Mouse (Mus musculus) brown adipose tissue, adult 24 weeks (tissue): ENCODE data around the gene Ptov1. TPM values are rescaled to one million over a fixed set of nuclear protein-coding genes. Genes with fewer than 3 reads are reported as not detected.

Experiments
- H3K27ac ChIP-seq: fragments of 200-500 bp; replicated peaks from 2 replicates; pipeline ENCODE4 v1.5.1; 2012; ENCODE audit warnings: low read depth, mild to moderate bottlenecking, low read length
- H3K4me1 ChIP-seq: fragments of 200-500 bp; 2 replicates; pipeline ENCODE4 v1.6.1; 2012; ENCODE audit warnings: low read length, mixed read lengths; ENCODE audit not compliant: control insufficient read depth, insufficient read depth, insufficient read length
- H3K4me3 ChIP-seq: fragments of 200-500 bp; 2 replicates; pipeline ENCODE4 v1.5.1; 2012; ENCODE audit warnings: low read depth, mild to moderate bottlenecking, low read length, moderate library complexity; ENCODE audit not compliant: insufficient read depth
- polyA plus RNA-seq: library from polyadenylated mRNA; stranded (reverse); fragments of >200 nt; gene quantifications from 2 replicates; pipeline ENCODE4 v1.2.4, GENCODE M21; 2012; ENCODE audit not compliant: missing spikeins, insufficient read depth, insufficient read length

The Ptov1 gene
- polyA plus RNA-seq, 1 experiment: 68.5 TPM

- Histone ChIP-seq H3K4me1 (peaks cover 12% of the 10 kb centered on the region), H3K4me3 (peak within 1 kb of the TSS; percentile 90), H3K27ac (peak within 1 kb of the TSS; percentile 69)
Measured at GRCm38 (mm10) chr7:44857042-44857552, 12.5 kb downstream of the Ptov1 start, which contains the start of gene Pnkp. Gene Pnkp (plus strand): TSS chr7:44857139.

GRCm38 (mm10) chr7:44856265-44856916 is 13.2 kb downstream of the Ptov1 start:
- H3K27ac ChIP-seq: 0 out of 2 replicates have a peak overlapping the region, but pooled peaks have one; percentile 2

DNA sequence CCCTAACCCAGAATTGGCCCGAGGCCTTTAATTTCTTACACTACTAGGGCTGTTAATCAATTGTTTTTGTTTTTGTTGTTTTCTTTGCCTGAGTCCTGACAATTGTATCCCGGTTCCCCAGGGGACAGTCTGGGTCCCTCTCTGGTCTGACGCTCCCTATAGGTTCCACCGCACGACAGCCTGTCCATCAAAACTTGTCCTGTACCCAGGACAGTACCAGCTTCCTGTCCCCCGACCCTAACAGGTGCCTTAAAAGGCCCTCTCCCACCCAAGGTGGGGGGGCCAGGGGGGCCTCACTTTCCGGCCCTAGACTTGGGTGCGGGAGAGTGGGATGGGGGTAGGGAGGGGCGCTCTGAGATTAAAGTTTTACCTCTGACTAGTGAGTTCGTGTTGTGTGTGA is 14.6 kb downstream of the Ptov1 start:
- peaks cover 12% of the 10 kb centered on the region for H3K4me1 ChIP-seq
- peak overlapping the region; percentile 75 for H3K4me3 ChIP-seq
- H3K27ac ChIP-seq: peak overlapping the region; percentile 95

More at GRCm38 (mm10) chr7:44856265-44856916, 13.2 kb downstream of the Ptov1 start:
- H3K4me1 ChIP-seq: peaks cover 12% of the 10 kb centered on the region
- peak overlapping the region; percentile 90 for H3K4me3 ChIP-seq

DNA sequence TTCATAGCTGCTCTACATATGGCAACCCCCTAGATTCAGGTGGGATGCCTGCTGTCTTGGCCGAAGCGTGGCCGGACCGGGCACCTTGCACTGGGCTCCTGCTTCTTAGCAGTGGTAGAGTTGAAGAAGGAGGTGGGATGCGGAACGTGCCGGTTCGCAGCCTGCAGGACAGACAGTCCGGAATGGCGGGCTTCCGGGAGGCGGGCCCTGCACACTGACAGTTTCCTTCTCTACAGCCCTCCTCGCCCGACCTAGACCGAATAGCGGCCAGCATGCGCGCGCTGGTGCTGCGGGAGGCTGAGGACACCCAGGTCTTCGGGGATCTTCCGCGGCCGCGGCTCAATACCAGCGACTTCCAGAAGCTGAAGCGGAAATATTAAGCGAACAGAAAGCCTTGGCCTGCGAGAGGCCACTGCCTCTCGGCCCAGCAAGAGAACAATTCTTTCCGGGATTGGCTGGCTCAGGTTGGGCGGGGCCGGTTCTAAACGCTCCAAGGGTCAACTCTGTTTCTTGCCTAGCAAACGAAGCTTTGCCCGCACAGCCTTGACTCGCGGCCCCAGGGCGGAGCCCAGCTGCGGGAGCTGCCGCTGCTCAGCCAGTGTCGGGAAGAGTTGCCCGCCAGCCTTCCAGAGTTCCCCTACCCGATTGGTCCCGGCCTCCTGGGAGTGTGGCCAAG is 15.1 kb downstream of the Ptov1 start:
- Histone ChIP-seq H3K4me1 (peaks cover 12% of the 10 kb centered on the region), H3K27ac (peak overlapping the region; percentile 95), H3K4me3 (peak overlapping the region; percentile 75)

- Histone ChIP-seq H3K27ac (peak overlapping the region; percentile 95), H3K4me1 (peaks cover 12% of the 10 kb centered on the region), H3K4me3 (peak overlapping the region; percentile 75)
Measured at GRCm38 (mm10) chr7:44853596-44854355, 15.8 kb downstream of the Ptov1 start.

DNA sequence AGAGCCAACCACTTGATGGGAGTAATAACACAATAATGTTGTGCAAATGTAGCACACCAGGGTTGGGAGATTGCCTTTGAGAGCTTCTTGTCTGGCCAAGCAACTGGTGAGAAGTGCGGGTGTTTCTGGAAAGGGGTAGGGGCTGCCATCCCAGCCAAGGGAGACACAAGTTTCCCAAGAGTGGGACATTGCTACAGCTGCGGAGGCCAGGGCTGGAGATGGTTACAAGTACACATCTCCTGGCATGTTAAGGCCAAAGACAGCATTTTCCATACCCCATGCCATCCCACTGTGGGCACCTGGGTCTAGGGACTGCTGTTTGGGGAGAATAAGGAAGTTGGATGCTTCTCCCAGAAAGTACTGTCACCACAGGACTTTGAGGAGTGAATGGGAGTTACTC is 16.5 kb downstream of the Ptov1 start:
- H3K4me3 ChIP-seq: no peak overlapping the region

GRCm38 (mm10) chr7:44852259-44853027 is 17.1 kb downstream of the Ptov1 start:
- H3K4me1 ChIP-seq: peaks cover 13% of the 10 kb centered on the region
- H3K4me3 ChIP-seq: no peak overlapping the region
- no peak overlapping the region for H3K27ac ChIP-seq

More for the DNA sequence above, 16.5 kb downstream of the Ptov1 start:
- H3K27ac ChIP-seq: no peak overlapping the region
- peaks cover 12% of the 10 kb centered on the region for H3K4me1 ChIP-seq

- H3K4me3 ChIP-seq: no peak overlapping the region
- peaks cover 13% of the 10 kb centered on the region for H3K4me1 ChIP-seq
- no peak overlapping the region for H3K27ac ChIP-seq
Measured at GRCm38 (mm10) chr7:44851625-44852234, 17.9 kb downstream of the Ptov1 start.

GRCm38 (mm10) chr7:44850789-44851624 is 18.6 kb downstream of the Ptov1 start:
- H3K4me1 ChIP-seq: peaks cover 8% of the 10 kb centered on the region
- H3K27ac ChIP-seq: peak overlapping the region; percentile 74
- peak overlapping the region; percentile 73 for H3K4me3 ChIP-seq

DNA sequence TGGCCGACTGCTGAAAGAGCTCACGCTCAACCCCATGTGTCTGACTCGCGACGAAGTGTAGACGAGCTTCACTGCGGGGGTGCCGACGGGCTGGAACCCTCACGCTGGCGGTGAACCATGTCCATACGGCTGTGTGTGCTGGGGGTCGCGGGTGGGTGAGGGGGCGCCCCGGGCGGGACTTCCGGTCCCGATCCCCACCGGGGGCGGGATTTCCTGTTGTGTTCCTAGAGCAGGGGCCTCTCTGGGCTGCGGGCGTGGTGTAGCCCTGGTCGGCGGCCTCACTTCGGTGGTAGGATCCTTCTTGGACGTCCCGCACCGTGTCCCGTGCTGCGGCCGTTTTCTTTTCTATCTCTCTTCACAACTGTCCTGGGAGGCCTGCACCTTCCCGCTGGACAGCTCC is 19.4 kb downstream of the Ptov1 start:
- Histone ChIP-seq H3K4me1 (peaks cover 5% of the 10 kb centered on the region), H3K4me3 (peak overlapping the region; percentile 73), H3K27ac (peak overlapping the region; percentile 95)

- Histone ChIP-seq H3K27ac (peak overlapping the region; percentile 96), H3K4me1 (peaks cover 5% of the 10 kb centered on the region), H3K4me3 (peak overlapping the region; percentile 73)
Measured at GRCm38 (mm10) chr7:44849416-44850111, 20.0 kb downstream of the Ptov1 start.

- peaks cover 5% of the 10 kb centered on the region for H3K4me1 ChIP-seq
- H3K4me3 ChIP-seq: peak within 1 kb of the TSS; percentile 75
- peak within 1 kb of the TSS; percentile 96 for H3K27ac ChIP-seq
Measured at GRCm38 (mm10) chr7:44848561-44849415, 20.8 kb downstream of the Ptov1 start, which contains the start of the genes Akt1s1 and Tbc1d17. Gene Akt1s1 (plus strand): TSS chr7:44848991. Gene Tbc1d17 (minus strand): TSS chr7:44849079.
